Mouse (Mus musculus) kidney, postnatal 0 days (tissue): ENCODE results near the gene Pdcd2l. TPM values are rescaled to one million over a fixed set of nuclear protein-coding genes. Genes with fewer than 3 reads are reported as not detected.

Experiments
- ATAC-seq: fragments of 200-750 bp; cut with Nextera tagmentation; replicated peaks from 2 replicates; pipeline ENCODE4 v1.8.0; 2017; ENCODE audit warnings: low read depth, moderate number of reproducible peaks, moderate TSS enrichment, moderate library complexity; ENCODE audit not compliant: low FRiP score
- DNase-seq: peaks from one replicate; pipeline ENCODE4 v3.0.0-alpha.2; 2016; ENCODE audit warnings: low spot score
- H3K27ac ChIP-seq: fragments of 300-500 bp; sonication (generic); 2 replicates; pipeline ENCODE4 v1.5.1; 2014; ENCODE audit warnings: mild to moderate bottlenecking
- H3K27me3 ChIP-seq: fragments of 300-500 bp; sonication (generic); 2 replicates; pipeline ENCODE4 v1.6.1; 2014; ENCODE audit warnings: low read length, mixed read lengths; ENCODE audit not compliant: insufficient read depth
- H3K36me3 ChIP-seq: fragments of 300-500 bp; sonication (generic); 2 replicates; pipeline ENCODE4 v1.6.1; 2014; ENCODE audit warnings: low read length, mixed read lengths; ENCODE audit not compliant: insufficient read depth
- H3K4me1 ChIP-seq: fragments of 300-500 bp; sonication (generic); replicated peaks from 2 replicates; pipeline ENCODE4 v1.6.1; 2014; ENCODE audit warnings: antibody characterized with exemption, low read length, mixed read lengths; ENCODE audit not compliant: insufficient read depth
- H3K4me2 ChIP-seq: fragments of 300-500 bp; sonication (generic); 2 replicates; pipeline ENCODE4 v1.6.1; 2014; ENCODE audit warnings: mild to moderate bottlenecking, low read length, moderate library complexity, mixed read lengths
- H3K4me3 ChIP-seq: fragments of 300-500 bp; sonication (generic); replicated peaks from 2 replicates; pipeline ENCODE4 v1.5.1; 2014; ENCODE audit warnings: low read depth, low read length
- H3K9ac ChIP-seq: fragments of 300-500 bp; sonication (generic); 2 replicates; pipeline ENCODE4 v1.6.1; 2014; ENCODE audit warnings: low read depth, low read length
- H3K9me3 ChIP-seq: fragments of 300-500 bp; sonication (generic); replicated peaks from 2 replicates; pipeline ENCODE4 v1.6.1; 2016; ENCODE audit warnings: low read length, inconsistent platforms, mixed read lengths
- CTCF ChIP-seq: IDR thresholded peaks from 2 replicates; pipeline ENCODE4 v1.5.1; 2016; ENCODE audit warnings: antibody characterized with exemption, low read depth, mild to moderate bottlenecking, moderate library complexity
- WGBS: fragments of 180-500 bp; shearing (Covaris S2); extraction: QIAGEN DNeasy Blood & Tissue Kit; methylation state at CpG from one replicate; pipeline ENCODE4 v1.1.7; 2014; 5-methylcytosine and 5-hydroxymethylcytosine counted together
- polyA plus RNA-seq: library from polyadenylated mRNA; unstranded; fragments of >200 nt; fragmentation: Nextera tagmentation; extraction: Ambion mirVana; gene quantifications from 2 replicates; pipeline ENCODE4 v1.2.1, GENCODE M21; 2015

The Pdcd2l gene
- polyA plus RNA-seq, 1 experiment from 2014 or later: 51.4 TPM

GRCm38 (mm10) chr7:34226846-34227245, 30.4 kb upstream of the Pdcd2l start:
- DNase-seq: no peak
- H3K36me3 ChIP-seq: peaks cover 42% of the 10 kb centered on the region
- H3K9ac ChIP-seq: no peak overlapping the region
- H3K27me3 ChIP-seq: no peaks in the 10 kb centered on the region
- no peak overlapping the region for H3K27ac ChIP-seq
- no peak overlapping the region for H3K4me2 ChIP-seq
- no peak overlapping the region for H3K4me3 ChIP-seq
- peaks cover 14% of the 10 kb centered on the region; the same call in 1 of the 2 replicates for H3K4me1 ChIP-seq
- H3K9me3 ChIP-seq: no peaks in the 10 kb centered on the region
- 90% methylated on average over 12 of the region's 12 CpGs for WGBS
- ATAC-seq: no peak
- peak; percentile 13; the same call in 1 of the 2 replicates for TF ChIP-seq CTCF

GRCm38 (mm10) chr7:34226086-34226485, 29.6 kb upstream of the Pdcd2l start:
- WGBS: 62% methylated on average over 8 of the region's 8 CpGs

GRCm38 (mm10) chr7:34224308-34224707, 27.8 kb upstream of the Pdcd2l start:
- Histone ChIP-seq H3K27ac (no peak overlapping the region), H3K4me2 (no peak overlapping the region), H3K4me1 (peaks cover 11% of the 10 kb centered on the region; the same call in 1 of the 2 replicates), H3K9me3 (no peaks in the 10 kb centered on the region), H3K27me3 (no peaks in the 10 kb centered on the region), H3K9ac (no peak overlapping the region), H3K4me3 (no peak overlapping the region), H3K36me3 (peaks cover 61% of the 10 kb centered on the region)
- TF ChIP-seq CTCF: no peak
- WGBS: 86% methylated on average over 6 of the region's 6 CpGs
- no peak for DNase-seq
- no peak for ATAC-seq

More at GRCm38 (mm10) chr7:34226086-34226485, 29.6 kb upstream of the Pdcd2l start:
- Histone ChIP-seq H3K9ac (no peak overlapping the region), H3K27ac (no peak overlapping the region), H3K27me3 (no peaks in the 10 kb centered on the region), H3K4me2 (0 out of 2 replicates have a peak overlapping the region, but pooled peaks have one; percentile 10), H3K4me3 (no peak overlapping the region), H3K36me3 (peaks cover 49% of the 10 kb centered on the region), H3K9me3 (no peaks in the 10 kb centered on the region), H3K4me1 (peaks cover 14% of the 10 kb centered on the region; the same call in 1 of the 2 replicates)
- TF ChIP-seq CTCF: no peak
- DNase-seq: no peak
- ATAC-seq: no peak

DNA sequence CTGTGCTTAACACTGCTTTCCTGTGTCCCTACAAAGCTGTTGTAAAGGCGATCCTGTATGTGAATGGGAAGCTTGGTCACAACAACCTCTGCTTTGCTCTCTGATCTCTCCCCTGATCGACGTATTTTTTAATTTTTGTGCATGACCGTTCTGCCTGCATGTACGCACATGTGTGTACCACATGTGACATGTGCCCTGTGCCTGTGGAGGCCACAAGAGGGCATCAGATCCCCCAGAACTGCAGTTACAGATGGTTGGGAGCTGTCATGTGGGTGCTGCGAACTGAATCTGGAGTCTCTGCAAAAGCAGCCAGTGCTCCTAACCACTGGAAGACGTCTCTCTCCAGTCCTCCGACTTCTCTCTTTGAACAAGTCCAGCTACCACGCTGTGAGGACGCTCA, 25.9 kb upstream of the Pdcd2l start:
- no peak for DNase-seq
- H3K4me3 ChIP-seq: no peak overlapping the region
- H3K27me3 ChIP-seq: no peaks in the 10 kb centered on the region
- H3K27ac ChIP-seq: no peak overlapping the region
- H3K9me3 ChIP-seq: no peaks in the 10 kb centered on the region
- no peak overlapping the region for H3K9ac ChIP-seq
- no peak overlapping the region for H3K4me2 ChIP-seq
- no peak for ATAC-seq
- H3K4me1 ChIP-seq: no peaks in the 10 kb centered on the region
- H3K36me3 ChIP-seq: peaks cover 76% of the 10 kb centered on the region
- WGBS: 95% methylated on average over 10 of the region's 10 CpGs
- 0 out of 2 replicates have a peak, but pooled peaks have one; percentile 12 for TF ChIP-seq CTCF

DNA sequence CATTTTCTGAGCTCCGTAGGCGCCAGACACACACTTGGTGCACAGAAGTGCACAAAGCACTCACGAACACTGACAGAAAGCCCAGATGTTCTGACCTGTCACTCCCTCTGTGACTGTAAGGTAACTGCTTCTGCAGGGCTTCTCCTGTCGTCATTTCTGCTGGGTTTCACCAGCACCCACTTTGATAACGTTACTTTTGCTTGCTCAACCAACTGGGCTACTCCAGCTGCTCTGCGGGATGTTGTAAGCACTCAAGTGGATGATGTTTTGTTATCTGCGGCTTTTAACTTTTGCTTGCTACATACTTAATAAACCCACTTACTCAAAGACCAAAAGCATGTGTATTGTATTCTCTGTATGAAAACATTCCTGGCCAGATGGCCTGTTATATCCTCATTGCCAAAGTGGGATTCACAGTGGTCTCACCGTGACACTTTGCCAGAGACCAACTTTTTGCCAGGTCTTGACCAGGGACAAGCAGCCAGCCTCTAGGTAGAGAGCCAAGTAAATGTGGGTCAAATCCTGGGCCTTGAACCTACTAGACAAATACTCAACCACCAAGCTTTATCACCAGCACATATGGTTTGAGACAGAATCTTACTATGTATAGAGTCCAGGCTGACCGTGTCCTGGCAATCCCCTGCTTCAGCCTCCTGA, 25.3 kb upstream of the Pdcd2l start:
- 92% methylated on average over 9 of the region's 9 CpGs for WGBS
- no peak overlapping the region for H3K4me2 ChIP-seq
- H3K4me3 ChIP-seq: no peak overlapping the region
- peaks cover 78% of the 10 kb centered on the region for H3K36me3 ChIP-seq
- no peaks in the 10 kb centered on the region for H3K27me3 ChIP-seq
- TF ChIP-seq CTCF: no peak
- ATAC-seq (no peak), DNase-seq (no peak)
- H3K27ac ChIP-seq: no peak overlapping the region
- no peaks in the 10 kb centered on the region for H3K4me1 ChIP-seq
- H3K9me3 ChIP-seq: no peaks in the 10 kb centered on the region
- no peak overlapping the region for H3K9ac ChIP-seq

GRCm38 (mm10) chr7:34218496-34218895, 22.0 kb upstream of the Pdcd2l start:
- DNase-seq (no peak), ATAC-seq (no peak)
- Histone ChIP-seq H3K4me2 (no peak overlapping the region), H3K36me3 (peaks cover 84% of the 10 kb centered on the region), H3K4me3 (no peak overlapping the region), H3K9me3 (no peaks in the 10 kb centered on the region), H3K4me1 (no peaks in the 10 kb centered on the region), H3K27ac (no peak overlapping the region), H3K9ac (no peak overlapping the region), H3K27me3 (no peaks in the 10 kb centered on the region)
- WGBS: 75% methylated on average over 1 of the region's 1 CpGs
- TF ChIP-seq CTCF: no peak

DNA sequence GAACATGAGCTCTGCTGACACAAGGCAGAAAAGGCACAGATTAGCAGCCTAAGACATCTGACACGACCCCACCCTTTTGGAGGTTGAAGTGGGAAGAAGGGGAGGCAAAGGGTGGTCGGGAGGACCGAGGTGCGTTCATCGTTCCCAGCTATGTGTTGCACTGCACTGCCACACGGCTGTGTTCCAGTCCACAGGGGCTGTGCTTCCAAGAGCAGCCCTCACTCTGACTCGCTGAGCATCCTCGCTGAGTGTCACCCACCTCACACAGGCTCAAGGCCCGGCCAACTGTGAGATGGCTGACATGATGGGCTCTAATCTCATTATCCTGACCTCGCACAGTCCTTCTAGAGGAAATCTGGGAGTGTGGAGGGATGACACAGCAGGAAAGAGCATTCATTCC, 20.0 kb upstream of the Pdcd2l start:
- H3K4me1 ChIP-seq: no peaks in the 10 kb centered on the region
- H3K4me3 ChIP-seq: no peak overlapping the region
- no peaks in the 10 kb centered on the region for H3K9me3 ChIP-seq
- DNase-seq (no peak), ATAC-seq (no peak)
- no peak overlapping the region for H3K4me2 ChIP-seq
- H3K36me3 ChIP-seq: peaks cover 77% of the 10 kb centered on the region
- no peak overlapping the region for H3K9ac ChIP-seq
- WGBS: 86% methylated on average over 10 of the region's 10 CpGs
- H3K27me3 ChIP-seq: no peaks in the 10 kb centered on the region
- no peak overlapping the region for H3K27ac ChIP-seq
- TF ChIP-seq CTCF: no peak
